Mouse (Mus musculus) fibroblast of lung, adult 2 months (primary cell): ENCODE results near the gene C8a.

Experiments
- DNase-seq: peaks from one replicate; pipeline ENCODE4 v3.0.0-alpha.2; 2011; ENCODE audit warnings: low read depth

Gene C8a

DNA sequence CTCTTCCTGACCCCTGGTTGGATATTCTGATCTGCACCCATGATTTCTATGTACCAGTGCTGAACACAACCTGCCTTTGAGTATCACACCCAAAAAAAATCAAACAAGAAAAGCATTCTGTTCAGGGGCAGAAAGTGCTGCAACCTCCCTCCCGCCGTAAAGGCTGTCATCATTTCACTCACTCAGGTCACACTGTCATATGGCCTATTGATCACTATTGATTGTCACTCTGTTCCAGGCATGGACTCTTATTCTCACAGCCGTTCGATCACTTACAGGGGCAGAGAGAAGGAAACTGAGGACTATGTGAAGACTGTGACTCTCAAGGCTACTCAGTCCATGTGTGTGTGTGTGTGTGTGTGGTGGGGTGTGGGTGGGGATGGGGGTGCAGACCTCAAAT lies 108.0 kb downstream of the C8a start:
- no peak for DNase-seq

DNA sequence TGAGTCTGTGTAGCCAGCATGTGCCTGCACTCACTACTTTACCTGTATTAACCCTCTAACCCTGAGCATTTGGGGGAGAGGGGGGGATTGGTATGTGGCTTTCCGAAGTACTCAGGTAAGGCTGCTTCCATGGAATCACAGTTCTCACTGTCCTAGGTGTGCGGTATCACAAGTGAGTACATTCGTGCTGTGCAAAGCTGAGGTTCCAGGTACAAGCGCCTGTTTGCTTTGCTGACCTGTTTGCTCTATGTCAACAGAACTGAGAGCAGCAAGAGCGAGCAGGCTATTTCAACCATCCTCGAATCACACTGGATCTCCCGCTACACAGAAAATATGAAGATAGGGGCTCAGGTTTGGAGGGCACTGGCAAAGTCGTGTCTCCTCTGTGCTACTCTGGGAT lies 110.1 kb downstream of the C8a start, which contains the start of gene C8b:
Gene C8b, plus strand, starts transcription at position 253 of the 400 bp plus-strand sequence.
- no peak for DNase-seq
